Mouse (Mus musculus): ENCODE results near the gene Ankrd66.

DNA sequence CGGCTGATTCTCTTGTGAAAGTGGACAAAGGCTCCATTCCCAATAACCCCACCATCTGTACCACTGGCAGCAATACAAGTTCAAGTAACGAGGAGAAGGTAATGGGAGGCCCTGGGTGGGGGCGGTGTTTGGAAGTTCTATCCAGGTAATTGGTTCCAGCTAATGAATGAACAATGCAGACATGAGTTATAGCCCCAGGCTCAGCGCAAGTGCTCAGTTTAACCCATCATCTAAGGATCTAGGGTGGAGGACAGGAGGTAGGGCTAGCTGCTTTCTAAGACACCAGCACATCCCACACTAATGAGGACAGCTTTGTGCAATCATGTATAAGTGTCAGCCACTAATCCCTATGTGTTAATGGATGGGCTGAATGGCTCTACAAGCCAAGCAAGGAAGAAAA lies 32.7 kb downstream of the Ankrd66 start:
- TF ChIP-seq CTCF (IDR thresholded peaks at IDR 0.05; ENCODE audit: low read depth) (no peak), EP300 (optimal IDR thresholded peaks at IDR 0.05) (no peak)
